Mouse (Mus musculus): ENCODE results near the gene Cytl1. TPM values are rescaled to one million over a fixed set of nuclear protein-coding genes. Genes with fewer than 3 reads are reported as not detected.

Cytl1 gene
- total RNA-seq, 2 experiments from 2014 or later: 9.9 to 11.8 TPM

GRCm38 (mm10) chr5:37765851-37766250, 30.5 kb downstream of the Cytl1 start:
- intact Hi-C loops (cut with DNase I): no loop called here
- no peak for DNase-seq

GRCm38 (mm10) chr5:37767231-37767630, 31.9 kb downstream of the Cytl1 start:
- intact Hi-C loops (cut with DNase I): no loop called here
- DNase-seq: no peak

GRCm38 (mm10) chr5:37769031-37769430, 33.7 kb downstream of the Cytl1 start:
- DNase-seq: peak in 1 of 2 experiments; percentile 27

GRCm38 (mm10) chr5:37770870-37771269, 35.6 kb downstream of the Cytl1 start:
- intact Hi-C loops (cut with DNase I): no loop called here
- DNase-seq: no peak

More at GRCm38 (mm10) chr5:37769031-37769430, 33.7 kb downstream of the Cytl1 start:
- intact Hi-C loops (cut with DNase I): no loop called here

- intact Hi-C loops (cut with DNase I): no loop called here
- DNase-seq: no peak
Observed at GRCm38 (mm10) chr5:37774011-37774410, 38.7 kb downstream of the Cytl1 start.

- intact Hi-C loops (cut with DNase I): no loop called here
- no peak for DNase-seq
Observed at GRCm38 (mm10) chr5:37775681-37776080, 40.4 kb downstream of the Cytl1 start.

- DNase-seq: no peak
- intact Hi-C loops (cut with DNase I): no loop called here
Observed at GRCm38 (mm10) chr5:37783306-37783705, 48.0 kb downstream of the Cytl1 start.

GRCm38 (mm10) chr5:37784847-37785391, 49.6 kb downstream of the Cytl1 start:
- DNase-seq: no peak
- intact Hi-C loops (cut with DNase I): no loop called here

Other genes starting within 250 kb of the Cytl1 start
- under 1 TPM; 0.20 to 0.29 TPM for gene Stk32b, start 18.3 kb upstream of the Cytl1 start, total RNA-seq (2021)
- 1 to 10 TPM; 5.8 to 6.2 TPM for gene Msx1, start 89.1 kb downstream of the Cytl1 start, total RNA-seq (2021)